In the genomic region with DNA sequence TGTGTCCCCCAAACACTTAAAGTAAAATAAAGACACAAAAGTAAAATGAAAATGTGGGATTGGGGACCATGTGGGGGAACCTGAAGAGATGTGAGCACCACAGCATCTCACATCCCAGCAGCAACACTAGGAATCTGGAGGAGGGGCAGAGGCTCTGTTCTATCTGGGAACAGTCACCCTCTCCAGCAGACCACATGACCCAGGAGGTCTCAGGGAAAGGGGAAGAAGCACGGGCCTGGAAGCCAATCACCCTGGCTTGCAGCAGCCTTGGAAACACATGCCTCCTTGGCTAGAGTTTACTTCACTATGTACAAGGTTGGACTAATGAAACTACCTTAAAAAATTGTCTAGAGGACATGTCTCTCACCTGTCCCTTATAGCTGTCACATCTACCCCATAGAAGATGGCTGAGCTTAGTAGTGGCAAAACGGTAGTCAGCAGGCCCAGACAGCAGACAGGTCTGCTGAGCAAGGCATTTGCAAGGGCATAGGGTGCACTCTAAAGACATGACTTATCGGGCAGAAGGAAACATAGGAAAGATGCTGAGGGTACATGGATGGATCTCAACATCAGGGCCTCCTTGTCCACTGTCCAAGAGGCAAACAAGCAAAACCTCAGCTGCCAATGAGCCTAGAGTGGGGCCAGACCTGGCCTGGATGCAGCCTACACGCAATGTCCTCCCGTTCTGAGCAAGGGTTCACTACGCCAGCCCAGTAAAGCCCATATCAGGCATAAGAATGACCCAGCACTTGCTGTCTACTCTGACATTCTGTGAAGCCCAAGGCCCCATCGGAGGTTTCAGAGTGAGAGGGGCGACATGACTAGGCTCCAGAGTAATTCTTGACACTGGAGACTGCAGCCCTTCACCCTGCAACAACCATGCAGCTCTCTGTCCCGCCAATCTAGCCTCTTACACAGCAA, we compare ENCODE assay signal across 8 mouse cellular contexts. TPM values are rescaled to one million over a fixed set of nuclear protein-coding genes. Genes with fewer than 3 reads are reported as not detected.
DNase-seq lines count a peak whose midpoint lies in the region; ATAC-seq and TF ChIP-seq lines count a peak whose summit lies in the region.

No protein-coding gene starts in this region.

- no peak overlapping the region for H3K27ac ChIP-seq in embryonic fibroblast, embryonic 13.5 days (ENCODE audit: insufficient read depth, low read length)
- H3K27ac ChIP-seq in hindbrain, embryonic 14.5 days: peak overlapping the region; percentile 57
- peak overlapping the region; percentile 90 for H3K27ac ChIP-seq in liver, embryonic 13.5 days
- H3K27ac ChIP-seq in stomach, postnatal 0 days (replicated peaks): peak overlapping the region; percentile 53; the same call in 1 of the 2 replicates

- peaks cover 6% of the 10 kb centered on the region for H3K4me1 ChIP-seq in embryonic fibroblast, embryonic 13.5 days (ENCODE audit: control insufficient read depth, insufficient read depth, low read length)
- peaks cover 33% of the 10 kb centered on the region for H3K4me1 ChIP-seq in hindbrain, embryonic 14.5 days (replicated peaks; ENCODE audit: control insufficient read depth, insufficient read depth, low read length)
- peaks cover 61% of the 10 kb centered on the region for H3K4me1 ChIP-seq in liver, embryonic 13.5 days (replicated peaks)
- H3K4me1 ChIP-seq in stomach, postnatal 0 days (replicated peaks; ENCODE audit: control insufficient read depth, insufficient read depth): 0 out of 2 replicates have a peak, but pooled peaks cover 8% of the 10 kb centered on the region

- TF ChIP-seq POLR2A in embryonic fibroblast, embryonic 13.5 days (IDR thresholded peaks at IDR 0.05; ENCODE audit: low read depth, low read length): no peak

- H3K27me3 ChIP-seq in hindbrain, embryonic 14.5 days (ENCODE audit: control insufficient read depth, insufficient read depth, low read length): no peaks in the 10 kb centered on the region
- H3K27me3 ChIP-seq in liver, embryonic 13.5 days: peaks cover 23% of the 10 kb centered on the region
- H3K27me3 ChIP-seq in stomach, postnatal 0 days (ENCODE audit: control insufficient read depth, insufficient read depth, low read length): no peaks in the 10 kb centered on the region

- peak; percentile 41 for DNase-seq in adrenal gland, postnatal 10 days
- DNase-seq in adrenal gland, adult 8-10 months: no peak
- DNase-seq in hindbrain, embryonic 14.5 days (ENCODE audit: low spot score): no peak
- DNase-seq in liver, embryonic 13.5 days: peak; percentile 50
- DNase-seq in stomach, postnatal 0 days (ENCODE audit: low spot score): no peak
- no peak for DNase-seq in embryo, embryonic 9.5 days (ENCODE audit: extremely low spot score)

- peak overlapping the region; percentile 74 for H3K9ac ChIP-seq in hindbrain, embryonic 14.5 days
- peak overlapping the region; percentile 88 for H3K9ac ChIP-seq in liver, embryonic 13.5 days
- H3K9ac ChIP-seq in stomach, postnatal 0 days (ENCODE audit: low read length): peak overlapping the region; percentile 67

- peaks cover 7% of the 10 kb centered on the region; the same call in 1 of the 2 replicates for H3K36me3 ChIP-seq in hindbrain, embryonic 14.5 days (replicated peaks; ENCODE audit: control insufficient read depth, insufficient read depth)
- H3K36me3 ChIP-seq in liver, embryonic 13.5 days: peaks cover 23% of the 10 kb centered on the region
- no peaks in the 10 kb centered on the region for H3K36me3 ChIP-seq in stomach, postnatal 0 days (ENCODE audit: control insufficient read depth, insufficient read depth, low read length)

- TF ChIP-seq CTCF in embryonic fibroblast, embryonic 13.5 days (IDR thresholded peaks at IDR 0.05; ENCODE audit: borderline replicate concordance, insufficient read depth, low read length): no peak
- TF ChIP-seq CTCF in stomach, postnatal 0 days (IDR thresholded peaks at IDR 0.05; ENCODE audit: low read depth): no peak

- TF ChIP-seq EP300 in stomach, postnatal 0 days (optimal IDR thresholded peaks at IDR 0.05): no peak

- 35% methylated on average over 9 of the region's 9 CpGs for WGBS in hindbrain, embryonic 14.5 days
- WGBS in liver, embryonic 13.5 days (ENCODE audit: insufficient replicate concordance): 13% methylated on average over 9 of the region's 9 CpGs
- 34% methylated on average over 9 of the region's 9 CpGs for WGBS in stomach, postnatal 0 days

- ATAC-seq in CD4-positive, CD25-positive, alpha-beta regulatory T cell, adult 4 months: peak; percentile 4
- no peak for ATAC-seq in hindbrain, embryonic 14.5 days (ENCODE audit: low FRiP score)
- peak; percentile 19 for ATAC-seq in liver, embryonic 13.5 days (ENCODE audit: low read depth)
- ATAC-seq in stomach, postnatal 0 days (ENCODE audit: low FRiP score, low TSS enrichment): no peak

- no peaks in the 10 kb centered on the region for H3K9me3 ChIP-seq in hindbrain, embryonic 14.5 days (ENCODE audit: control insufficient read depth, low read length)
- no peaks in the 10 kb centered on the region for H3K9me3 ChIP-seq in liver, embryonic 13.5 days (replicated peaks)
- no peaks in the 10 kb centered on the region for H3K9me3 ChIP-seq in stomach, postnatal 0 days (ENCODE audit: control insufficient read depth, low read length)

- H3K4me3 ChIP-seq in embryonic fibroblast, embryonic 13.5 days (ENCODE audit: insufficient read depth, low read length): peak overlapping the region; percentile 63
- H3K4me3 ChIP-seq in hindbrain, embryonic 14.5 days (replicated peaks; ENCODE audit: low read length): peak overlapping the region; percentile 59
- H3K4me3 ChIP-seq in liver, embryonic 13.5 days (replicated peaks): peak overlapping the region; percentile 77
- peak overlapping the region; percentile 61 for H3K4me3 ChIP-seq in stomach, postnatal 0 days (ENCODE audit: low read depth, low read length)

- peak overlapping the region; percentile 65 for H3K4me2 ChIP-seq in hindbrain, embryonic 14.5 days (replicated peaks)
- H3K4me2 ChIP-seq in liver, embryonic 13.5 days: peak overlapping the region; percentile 90
- peak overlapping the region; percentile 77 for H3K4me2 ChIP-seq in stomach, postnatal 0 days (replicated peaks; ENCODE audit: low read depth)

RNA-seq across cellular contexts. Expression of gene Tango2, which starts 5.0 kb away (rescaled TPM):
- 10 to 100 TPM; 32.8 to 37.0 TPM for total RNA-seq in adrenal gland, postnatal 10 days (2021)
- 10 to 100 TPM; 45.4 to 68.0 (median 52.7) TPM for total RNA-seq in adrenal gland, adult 8-10 months (2022)
- polyA plus RNA-seq in CD4-positive, CD25-positive, alpha-beta regulatory T cell, adult 4 months (2017; shearing (Covaris generic)): 10 to 100 TPM; 71.4 to 94.5 TPM
- 27.1 and 32.7 TPM in 2 replicates for polyA plus RNA-seq in embryonic fibroblast, embryonic 13.5 days (2011; ENCODE audit: insufficient read length, low read depth, missing spikeins)
- 94.5 and 97.9 TPM in 2 replicates for polyA plus RNA-seq in hindbrain, embryonic 14.5 days (2014; fragmentation: Nextera tagmentation; extraction: Ambion mirVana)
- polyA plus RNA-seq in liver, embryonic 13.5 days (2015; fragmentation: Nextera tagmentation; extraction: Ambion mirVana): 69.6 and 71.4 TPM in 2 replicates
- polyA plus RNA-seq in stomach, postnatal 0 days (2015; fragmentation: Nextera tagmentation; extraction: Ambion mirVana): 16.2 and 16.9 TPM in 2 replicates

RNA-seq across cellular contexts. Expression of gene Arvcf, which starts 5.1 kb away (rescaled TPM):
- 10 to 100 TPM; 29.4 to 39.2 TPM for total RNA-seq in adrenal gland, postnatal 10 days (2021)
- total RNA-seq in adrenal gland, adult 8-10 months (2022): 10 to 100 TPM; 25.5 to 67.0 (median 52.7) TPM
- under 1 TPM in 1 of 2 experiments, not detected in 1; 0.91 TPM for polyA plus RNA-seq in CD4-positive, CD25-positive, alpha-beta regulatory T cell, adult 4 months (2017; shearing (Covaris generic))
- polyA plus RNA-seq in embryonic fibroblast, embryonic 13.5 days (2011; ENCODE audit: insufficient read length, low read depth, missing spikeins): 6.7 and 8.1 TPM in 2 replicates
- polyA plus RNA-seq in hindbrain, embryonic 14.5 days (2014; fragmentation: Nextera tagmentation; extraction: Ambion mirVana): 53.2 and 64.6 TPM in 2 replicates
- 7.6 and 7.9 TPM in 2 replicates for polyA plus RNA-seq in liver, embryonic 13.5 days (2015; fragmentation: Nextera tagmentation; extraction: Ambion mirVana)
- polyA plus RNA-seq in stomach, postnatal 0 days (2015; fragmentation: Nextera tagmentation; extraction: Ambion mirVana): 7.8 and 8.7 TPM in 2 replicates

RNA-seq across cellular contexts. Expression of gene Dgcr8, which starts 53.9 kb away (rescaled TPM):
- 10 to 100 TPM; 26.8 to 41.9 TPM for total RNA-seq in adrenal gland, postnatal 10 days (2021)
- 10 to 100 TPM; 24.4 to 48.7 (median 32.9) TPM for total RNA-seq in adrenal gland, adult 8-10 months (2022)
- polyA plus RNA-seq in CD4-positive, CD25-positive, alpha-beta regulatory T cell, adult 4 months (2017; shearing (Covaris generic)): 10 to 100 TPM; 21.1 to 25.9 TPM
- 47.4 and 50.6 TPM in 2 replicates for polyA plus RNA-seq in embryonic fibroblast, embryonic 13.5 days (2011; ENCODE audit: insufficient read length, low read depth, missing spikeins)
- 31.8 and 35.2 TPM in 2 replicates for polyA plus RNA-seq in hindbrain, embryonic 14.5 days (2014; fragmentation: Nextera tagmentation; extraction: Ambion mirVana)
- 13.4 and 13.8 TPM in 2 replicates for polyA plus RNA-seq in liver, embryonic 13.5 days (2015; fragmentation: Nextera tagmentation; extraction: Ambion mirVana)
- polyA plus RNA-seq in stomach, postnatal 0 days (2015; fragmentation: Nextera tagmentation; extraction: Ambion mirVana): 8.1 and 8.4 TPM in 2 replicates

Comparison
In these comparisons a context has a peak if more than half of its experiments do, and no peak if none do; other contexts are left out.
1. DNase-seq: peak in adrenal gland, postnatal 10 days (single experiment) and liver, embryonic 13.5 days (single experiment); none in adrenal gland, adult 8-10 months (single experiment), hindbrain, embryonic 14.5 days (single experiment), stomach, postnatal 0 days (single experiment) and embryo, embryonic 9.5 days (single experiment).
2. ATAC-seq: peak in CD4-positive, CD25-positive, alpha-beta regulatory T cell, adult 4 months (single experiment) and liver, embryonic 13.5 days (single experiment); none in hindbrain, embryonic 14.5 days (single experiment) and stomach, postnatal 0 days (single experiment).
3. Peak in every context shown above with its lines, with median percentiles within 50 percentile points of each other: H3K4me3 ChIP-seq, H3K4me2 ChIP-seq and H3K9ac ChIP-seq.